Mouse (Mus musculus) gastrocnemius, adult 8-10 months (tissue): ENCODE data around the gene Ihh. TPM values are rescaled to one million over a fixed set of nuclear protein-coding genes. Genes with fewer than 3 reads are reported as not detected.
A peak's percentile ranks its signal among the peaks of the same experiment; 100 is the strongest.

ENCODE experiments used
- DNase-seq, 2 experiments: peaks; one replicate each; pipeline ENCODE4 v3.0.0; 2022; ENCODE audit warnings: low spot score in 2 of 2
- microRNA-seq: library from miRNA; unstranded; fragments of <30 nt; microRNA quantifications from one replicate; pipeline ENCODE4 v1.2.0, GENCODE M21; 2022
- total RNA-seq, 4 experiments: library from RNA; stranded (reverse); gene quantifications; 2 replicates each; pipeline ENCODE4 v1.2.4; 2022

Gene Ihh
- total RNA-seq, 4 experiments from 2014 or later: 0.16 to 0.19 TPM; not detected in 2

DNA sequence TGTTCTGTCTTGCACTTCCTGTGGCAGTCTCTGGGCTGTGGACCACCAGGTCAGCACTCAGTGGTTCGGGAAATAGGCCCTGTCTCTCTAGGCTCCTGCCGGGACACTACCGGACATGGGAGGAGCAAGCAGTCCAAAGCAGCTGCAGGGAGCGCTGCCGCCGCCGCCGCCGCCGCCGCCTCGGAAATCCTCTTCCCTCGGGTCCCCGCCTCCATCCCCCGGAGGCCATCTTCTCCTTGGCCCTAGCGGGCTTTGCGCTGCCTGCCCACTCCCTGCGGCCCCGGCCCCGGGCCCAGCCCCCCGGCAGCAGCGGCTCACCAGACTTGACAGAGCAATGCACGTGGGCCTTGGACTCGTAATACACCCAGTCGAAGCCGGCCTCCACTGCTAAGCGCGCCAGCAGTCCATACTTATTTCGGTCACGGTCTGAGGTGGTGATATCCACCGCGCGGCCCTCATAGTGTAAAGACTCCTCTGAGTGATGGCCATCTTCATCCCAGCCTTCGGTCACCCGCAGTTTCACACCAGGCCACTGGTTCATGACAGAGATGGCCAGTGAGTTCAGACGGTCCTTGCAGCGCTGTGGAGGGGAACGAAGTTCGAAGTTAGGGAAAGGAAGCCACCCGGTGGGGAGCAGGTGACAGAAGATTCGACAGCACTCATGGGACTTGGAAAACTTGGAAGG, 3.3 kb downstream of the Ihh start:
- DNase-seq: no peak

GRCm38 (mm10) chr1:74941651-74942360, 9.7 kb downstream of the Ihh start:
- no peak for DNase-seq

GRCm38 (mm10) chr1:74939762-74940161, 11.7 kb downstream of the Ihh start:
- DNase-seq: no peak

GRCm38 (mm10) chr1:74936221-74936830, 15.1 kb downstream of the Ihh start:
- no peak for DNase-seq

- no peak for DNase-seq
Measured at GRCm38 (mm10) chr1:74935402-74935801, 16.1 kb downstream of the Ihh start, which contains the start of gene Cfap65. Gene Cfap65 (minus strand): TSS chr1:74935599.

- DNase-seq: no peak
Measured at GRCm38 (mm10) chr1:74927621-74928296, 23.7 kb downstream of the Ihh start.

DNA sequence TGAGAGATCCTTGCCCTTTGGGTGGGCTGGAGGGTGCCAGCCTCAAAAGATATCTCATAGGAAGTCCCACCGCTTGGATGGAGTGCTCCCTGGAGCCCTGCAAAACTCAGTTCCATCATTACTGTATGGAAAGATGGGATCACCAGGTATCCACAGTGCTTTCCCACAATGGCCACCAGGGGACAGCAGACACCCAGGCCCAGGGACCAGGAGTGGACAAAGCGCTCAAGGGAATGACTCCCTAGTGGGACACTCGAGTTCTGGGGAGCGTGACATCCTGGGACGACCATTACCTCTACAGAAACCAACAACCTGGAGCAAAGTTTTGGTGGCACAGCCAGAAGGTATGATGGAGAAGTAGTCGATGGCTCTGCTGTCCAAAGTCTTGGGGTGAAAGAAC, 24.8 kb downstream of the Ihh start:
- no peak for DNase-seq

DNA sequence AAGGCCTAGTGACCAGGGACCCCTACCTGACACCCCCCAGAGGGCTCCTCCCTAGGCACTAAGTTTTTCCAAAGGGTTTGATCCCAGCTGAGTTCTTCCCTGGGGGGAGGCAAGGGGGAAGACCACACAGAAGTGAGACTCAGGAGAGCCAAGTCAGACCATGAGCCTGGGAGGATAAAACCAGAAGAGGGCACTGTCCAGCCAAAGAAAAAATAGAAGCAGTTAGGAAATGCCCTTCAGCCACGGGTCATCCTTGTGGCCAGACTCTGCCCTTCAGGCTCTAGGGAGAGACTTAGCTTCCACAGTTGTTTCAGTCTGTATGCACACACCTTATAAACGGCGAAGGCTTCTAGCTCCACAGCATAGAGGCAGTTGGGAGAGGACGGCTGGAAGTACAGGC, 27.0 kb downstream of the Ihh start:
- no peak for DNase-seq

DNA sequence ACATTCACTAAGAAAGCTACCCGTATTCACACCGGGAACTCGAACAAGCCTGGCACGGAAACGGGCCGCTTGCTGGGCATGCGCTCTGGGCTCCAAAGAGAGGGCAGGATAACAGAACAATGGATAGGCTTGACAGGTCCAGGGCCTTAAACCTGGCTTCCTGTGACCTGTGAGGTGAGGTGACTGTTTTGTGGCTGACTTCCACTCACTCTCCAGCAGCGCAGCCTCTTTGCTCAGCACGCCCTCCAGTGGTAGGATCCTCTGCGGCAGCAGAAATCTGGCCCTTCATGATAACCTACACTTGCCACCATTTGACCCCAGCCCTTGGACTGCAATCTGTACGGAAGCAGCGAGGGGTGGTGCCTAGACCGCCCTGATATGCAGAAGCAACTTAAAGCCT, 35.8 kb downstream of the Ihh start:
- no peak for DNase-seq

DNA sequence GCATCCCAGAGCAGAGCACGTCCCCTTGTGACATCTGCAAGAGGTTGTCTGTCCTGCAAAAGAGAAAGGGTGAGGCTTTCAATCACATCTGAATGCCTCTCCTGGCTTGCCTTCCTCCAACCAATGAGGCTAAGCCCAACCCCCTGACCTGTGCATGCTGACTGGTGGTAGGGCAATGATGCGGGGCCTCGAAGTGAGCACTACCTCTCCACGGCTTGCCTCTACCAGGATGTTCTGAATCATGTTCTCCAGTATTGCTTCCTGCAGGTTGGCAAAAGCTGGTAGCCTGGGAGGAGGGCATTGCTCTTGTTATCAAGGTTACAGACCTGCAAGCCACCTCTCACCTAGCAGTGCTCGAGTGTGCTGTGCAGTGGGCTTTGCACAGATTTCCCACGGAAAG, 49.3 kb downstream of the Ihh start:
- DNase-seq: no peak

GRCm38 (mm10) chr1:74901686-74902085, 49.8 kb downstream of the Ihh start:
- no peak for DNase-seq

- DNase-seq: no peak
Measured at GRCm38 (mm10) chr1:74900341-74901285, 50.9 kb downstream of the Ihh start.

DNA sequence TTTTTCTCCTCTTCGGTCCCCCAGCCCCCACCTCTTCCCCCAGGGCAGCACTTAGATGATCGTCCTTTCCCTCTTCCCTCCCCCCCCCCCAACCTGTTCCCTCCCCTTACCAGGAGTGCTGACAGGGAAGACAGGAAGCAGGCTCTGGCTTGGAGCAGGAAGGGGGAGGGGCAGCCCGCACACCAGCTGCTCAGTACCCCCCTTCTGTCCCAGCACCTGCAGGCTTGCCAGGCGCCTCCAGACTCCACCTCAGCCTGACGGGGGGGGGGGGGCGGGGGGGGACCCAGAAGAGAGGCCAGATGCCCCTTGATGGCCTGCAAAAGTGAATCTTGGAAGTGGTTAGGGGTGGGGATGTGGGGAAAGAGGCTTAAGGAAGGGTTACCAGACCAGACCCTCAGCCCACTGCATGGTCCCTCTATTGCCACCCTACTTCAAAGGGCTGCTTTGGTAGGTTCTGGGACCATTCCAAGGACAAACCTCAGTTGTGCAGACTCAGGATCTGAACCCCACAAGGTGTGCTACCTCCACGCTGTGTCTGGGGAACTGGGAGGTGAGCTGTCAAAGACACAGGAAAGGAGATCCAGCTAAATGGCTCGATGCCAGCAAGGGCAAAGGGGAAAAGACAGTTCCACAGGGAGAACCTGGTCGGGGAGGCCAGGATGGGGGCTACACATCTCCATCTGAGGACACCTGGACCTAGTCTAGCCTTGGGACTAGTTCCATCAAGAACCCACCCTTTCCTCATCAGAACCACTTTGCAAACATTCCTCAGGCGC, 52.6 kb downstream of the Ihh start:
- no peak for DNase-seq

DNA sequence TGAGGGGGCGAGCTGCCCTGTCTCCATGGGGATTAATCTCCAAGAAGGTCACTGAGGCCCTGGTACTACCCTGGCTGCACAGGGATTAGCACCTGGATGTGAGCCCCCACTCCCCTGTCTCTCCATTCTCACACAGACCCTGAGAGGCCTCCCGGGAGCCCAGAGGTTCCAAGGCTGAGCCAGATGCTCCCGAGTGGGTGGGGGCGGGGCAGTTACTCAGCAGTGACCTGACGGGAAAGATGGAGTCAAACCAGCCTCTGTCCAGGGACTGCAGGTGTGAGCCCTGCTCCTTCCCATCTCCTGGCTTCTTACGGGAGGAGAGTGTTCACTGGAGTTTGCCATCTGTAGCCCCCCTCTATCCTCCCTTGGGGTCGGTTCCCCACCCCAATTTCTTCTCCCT, 53.5 kb downstream of the Ihh start:
- no peak for DNase-seq

Small RNA genes lying within 50 kb of the gene (microRNA-seq; reads per million reads assigned to microRNA genes)
- 171 reads per million, percentile 58 among the genes with 10 or more reads in this experiment for gene Mir375

Other genes with a start within 250 kb of the Ihh start
- 10 to 100 TPM; 44.3 to 72.8 (median 67.1) TPM for gene Cyp27a1, start 238.1 kb downstream of the Ihh start, total RNA-seq
- 100 to 1,000 TPM in 3 of 4 experiments, 10 to 100 TPM in 1; 76.0 to 167 (median 125) TPM for gene Prkag3, start 202.5 kb downstream of the Ihh start, total RNA-seq
- gene Wnt6, start 179.8 kb downstream of the Ihh start, total RNA-seq: under 1 TPM in 3 of 4 experiments, not detected in 1; 0.27 to 0.72 (median 0.48) TPM
- under 1 TPM in 1 of 4 experiments, not detected in 3; 0.16 TPM for gene Wnt10a, start 160.2 kb downstream of the Ihh start, total RNA-seq
- not detected for gene Cdk5r2, start 96.7 kb downstream of the Ihh start, total RNA-seq
- gene Fev, start 66.3 kb downstream of the Ihh start, total RNA-seq: not detected
- gene Cryba2, start 58.5 kb downstream of the Ihh start, total RNA-seq: not detected
- gene Cfap65, start 16.1 kb downstream of the Ihh start, total RNA-seq: not detected
- 1 to 10 TPM; 4.3 to 5.7 (median 4.7) TPM for gene Nhej1, start 173.5 kb upstream of the Ihh start, total RNA-seq
- gene Slc23a3, start 182.2 kb upstream of the Ihh start, total RNA-seq: under 1 TPM in 2 of 4 experiments, not detected in 2; 0.22 to 0.27 TPM
- 10 to 100 TPM; 15.6 to 18.5 (median 15.9) TPM for gene Cnppd1, start 191.0 kb upstream of the Ihh start, total RNA-seq
- 10 to 100 TPM in 1 of 4 experiments, 1 to 10 TPM in 3; 7.6 to 10.3 (median 9.2) TPM for gene Retreg2, start 191.1 kb upstream of the Ihh start, total RNA-seq
- gene Zfand2b, start 217.0 kb upstream of the Ihh start, total RNA-seq: 10 to 100 TPM; 14.1 to 20.1 (median 15.3) TPM
- gene Abcb6, start 228.7 kb upstream of the Ihh start, total RNA-seq: 10 to 100 TPM; 18.4 to 20.8 (median 19.1) TPM
- 1 to 10 TPM; 3.4 to 5.9 (median 4.2) TPM for gene Ankzf1, start 240.5 kb upstream of the Ihh start, total RNA-seq
- gene Atg9a, start 240.5 kb upstream of the Ihh start, total RNA-seq: 100 to 1,000 TPM in 3 of 4 experiments, 10 to 100 TPM in 1; 98.1 to 122 (median 111) TPM